Mouse (Mus musculus): ENCODE data around the gene Gng7. TPM values are rescaled to one million over a fixed set of nuclear protein-coding genes. Genes with fewer than 3 reads are reported as not detected.
A peak's percentile ranks its signal among the peaks of the same experiment; 100 is the strongest.
"Not testable (repeated sequence)": the region's sequence is repeated elsewhere in the genome, so short reads cannot be mapped to it uniquely, and the experiment has no call there.

Gene Gng7
- polyA plus RNA-seq, 1 experiment from 2014 or later, result 7.2 TPM

DNA sequence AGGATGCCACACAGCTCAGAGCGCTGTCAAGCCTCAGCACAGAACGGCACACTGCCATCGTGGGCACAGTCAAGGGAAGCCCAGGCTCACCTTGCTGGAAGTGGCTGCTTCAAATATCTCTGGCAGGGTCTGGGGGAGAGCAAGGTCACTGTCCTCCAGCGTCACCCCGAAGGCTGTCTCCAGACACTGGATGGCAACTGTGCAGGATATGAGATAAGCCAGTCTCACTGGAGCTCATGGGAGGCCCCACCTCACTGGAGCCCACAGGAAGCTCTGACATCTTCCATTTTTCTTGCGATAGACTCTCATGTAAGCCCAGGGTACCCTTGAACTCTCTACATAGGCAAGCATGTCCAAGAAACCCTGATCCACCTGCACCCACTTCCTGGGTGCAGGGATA, 36.4 kb upstream of the Gng7 start:
- in situ Hi-C loops (cut with MboI; ENCODE audit: low pct_unique_long_range_greater_than_20kb), result no loop called here
- ChIA-PET POLR2A (no interaction called here), CTCF (interaction anchor here (1.0 to 1.1 kb wide), 3 partner anchors 10 to 123 kb away, joined by 3 to 8 read pairs (median 3); no protein-coding TSS in a partner anchor)
- no peaks in the 10 kb centered on the region for H3K27me3 ChIP-seq
- ATAC-seq (no peak), DNase-seq (ENCODE audit: low read depth, low spot score) (no peak)
- no peak for TF ChIP-seq CTCF (IDR thresholded peaks at IDR 0.05)

DNA sequence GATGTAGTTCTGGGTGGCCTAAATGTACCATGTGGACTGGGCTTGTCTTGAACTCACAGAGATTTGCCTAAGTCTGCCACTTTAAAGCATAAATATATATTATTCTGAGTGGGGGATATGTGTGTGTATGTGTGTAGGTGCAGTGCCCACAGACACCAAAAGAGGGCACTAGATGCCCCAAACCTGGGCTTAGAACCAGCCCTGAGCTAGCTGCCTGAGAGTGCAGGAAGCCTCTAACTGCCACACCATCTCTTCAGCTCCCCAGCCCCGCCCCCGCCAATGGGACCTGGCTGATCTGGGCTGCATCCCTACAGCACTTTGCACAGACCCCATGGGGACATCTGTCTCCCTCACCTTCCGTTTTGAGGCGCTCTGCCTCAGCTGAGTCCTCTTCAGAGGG, 35.9 kb upstream of the Gng7 start:
- H3K27me3 ChIP-seq, result no peaks in the 10 kb centered on the region
- ATAC-seq, result no peak
- no peak for DNase-seq (ENCODE audit: low read depth, low spot score)
- POLR2A ChIA-PET, result no interaction called here
- no peak for TF ChIP-seq CTCF (IDR thresholded peaks at IDR 0.05)
- in situ Hi-C loops (cut with MboI; ENCODE audit: low pct_unique_long_range_greater_than_20kb), result no loop called here
- CTCF ChIA-PET, result interaction anchor here (0.7 to 1.2 kb wide), 5 partner anchors 9 to 124 kb away, joined by 3 to 8 read pairs (median 3); no protein-coding TSS in a partner anchor

DNA sequence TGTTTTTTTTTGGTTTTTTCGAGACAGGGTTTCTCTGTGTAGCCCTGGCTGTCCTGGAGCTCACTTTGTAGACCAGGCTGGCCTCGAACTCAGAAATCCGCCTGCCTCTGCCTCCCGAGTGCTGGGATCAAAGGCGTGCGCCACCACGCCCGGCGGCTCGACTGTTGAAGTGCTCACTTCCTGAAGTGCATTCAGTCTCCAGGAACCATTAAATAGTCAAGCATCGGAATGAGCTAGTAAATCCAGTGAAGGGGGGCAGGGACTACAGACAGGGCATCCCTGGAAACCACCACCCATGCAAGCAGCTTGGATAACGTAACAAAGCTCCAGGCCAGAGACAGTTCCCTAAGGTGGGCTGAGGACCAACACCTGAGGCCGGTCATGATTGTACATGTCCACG, 30.5 kb upstream of the Gng7 start:
- CTCF ChIA-PET, result interaction anchor here (1.2 kb wide), 1 partner anchor 50 kb away, joined by 3 read pairs; no protein-coding TSS in a partner anchor
- ATAC-seq; POLR2A ChIA-PET; H3K27me3 ChIP-seq; in situ Hi-C loops (cut with MboI; ENCODE audit: low pct_unique_long_range_greater_than_20kb); DNase-seq (ENCODE audit: low read depth, low spot score): not testable (repeated sequence)

DNA sequence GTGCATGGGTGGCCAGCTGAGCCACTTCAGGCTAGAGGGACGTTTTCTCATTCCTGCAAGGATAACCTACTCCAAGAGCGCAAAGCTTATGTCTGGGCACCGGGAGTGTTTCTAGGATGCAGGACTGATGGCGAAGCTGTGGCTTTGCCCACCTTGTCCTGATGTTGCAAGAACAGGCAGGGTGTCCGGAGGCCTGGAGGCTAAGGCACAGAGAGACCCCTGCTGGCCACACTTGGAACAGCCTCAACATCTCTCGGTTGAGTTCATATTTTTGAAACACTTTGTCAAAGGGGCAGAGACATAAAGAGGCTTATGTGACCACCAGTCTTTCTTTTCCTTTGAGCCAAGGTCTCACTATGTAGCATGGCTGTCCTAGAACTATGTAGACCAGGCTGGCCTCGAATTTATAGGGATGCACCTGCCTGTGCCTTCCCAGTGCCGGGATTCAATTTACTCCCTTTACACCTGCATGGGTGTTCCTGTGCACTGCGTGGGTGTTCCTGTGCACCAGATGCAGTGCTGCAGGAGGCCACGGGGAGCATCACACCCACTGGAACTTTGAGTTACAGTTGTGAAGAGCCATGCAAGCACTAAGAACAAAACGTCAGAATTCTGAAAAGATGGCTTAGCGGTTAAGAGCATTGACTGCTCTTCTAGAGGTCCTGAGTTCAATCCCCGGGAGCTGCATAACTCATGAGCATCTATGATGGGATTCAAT, 26.9 kb upstream of the Gng7 start:
- TF ChIP-seq CTCF (IDR thresholded peaks at IDR 0.05), result no peak
- CTCF ChIA-PET, result interaction anchor here (0.8 to 2.1 kb wide), 14 partner anchors 8 to 223 kb away, joined by 3 to 7 read pairs (median 4); partner anchors contain the start of gene Diras1
- no peak for DNase-seq (ENCODE audit: low read depth, low spot score)
- no peak for ATAC-seq
- in situ Hi-C loops (cut with MboI; ENCODE audit: low pct_unique_long_range_greater_than_20kb), result no loop called here
- POLR2A ChIA-PET, result interaction anchor here (0.5 to 1.2 kb wide), 3 partner anchors 8 to 319 kb away, joined by 3 to 7 read pairs (median 4); no protein-coding TSS in a partner anchor
- no peaks in the 10 kb centered on the region for H3K27me3 ChIP-seq

DNA sequence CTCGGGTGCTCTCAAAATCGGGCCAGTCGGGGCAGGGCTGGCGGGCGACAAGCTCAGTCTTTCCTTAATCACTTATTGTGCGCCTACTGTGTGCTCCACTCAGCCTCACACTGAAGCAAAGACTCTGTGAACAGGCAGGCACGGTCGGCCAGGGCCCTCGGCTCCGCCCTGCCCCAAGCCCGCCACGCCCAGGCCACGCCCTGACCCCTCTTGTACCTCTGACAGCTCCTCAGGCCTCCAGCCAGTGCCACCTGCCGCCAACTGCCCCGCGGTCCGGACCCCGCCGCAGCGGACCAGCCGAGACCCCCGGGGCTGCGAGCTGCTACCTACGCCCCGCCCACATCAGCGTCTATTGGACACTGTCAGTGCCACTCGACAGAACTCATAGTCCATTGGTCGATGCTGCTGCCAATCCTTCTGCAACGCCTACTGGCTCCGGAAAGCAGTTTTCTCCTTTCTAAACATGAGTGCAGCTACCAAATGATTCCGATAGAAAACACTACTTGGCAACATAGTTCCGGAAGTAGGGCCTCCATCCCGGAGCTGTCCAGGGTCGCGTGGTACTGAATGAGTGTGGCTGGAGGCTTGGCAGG, 22.3 kb upstream of the Gng7 start, which contains the start of gene Slc39a3:
Gene Slc39a3 (minus strand): TSS at position 439 of the 593 bp plus-strand sequence.
- CTCF ChIA-PET, result interaction anchor here (1.5 to 1.6 kb wide), 2 partner anchors 22 to 38 kb away, joined by 3 to 10 read pairs; partner anchors contain the start of gene Gng7
- POLR2A ChIA-PET, result interaction anchor here (0.9 to 1.2 kb wide), 2 partner anchors 39 to 87 kb away, joined by 3 read pairs; no protein-coding TSS in a partner anchor
- in situ Hi-C loops (cut with MboI; ENCODE audit: low pct_unique_long_range_greater_than_20kb), result loop anchor here (5.0 kb wide), 1 partner anchor 40 kb away; no protein-coding TSS in a partner anchor
- ATAC-seq (peak; percentile 88), DNase-seq (ENCODE audit: low read depth, low spot score) (peak; percentile 97)
- H3K27me3 ChIP-seq, result no peaks in the 10 kb centered on the region
- no peak for TF ChIP-seq CTCF (IDR thresholded peaks at IDR 0.05)

DNA sequence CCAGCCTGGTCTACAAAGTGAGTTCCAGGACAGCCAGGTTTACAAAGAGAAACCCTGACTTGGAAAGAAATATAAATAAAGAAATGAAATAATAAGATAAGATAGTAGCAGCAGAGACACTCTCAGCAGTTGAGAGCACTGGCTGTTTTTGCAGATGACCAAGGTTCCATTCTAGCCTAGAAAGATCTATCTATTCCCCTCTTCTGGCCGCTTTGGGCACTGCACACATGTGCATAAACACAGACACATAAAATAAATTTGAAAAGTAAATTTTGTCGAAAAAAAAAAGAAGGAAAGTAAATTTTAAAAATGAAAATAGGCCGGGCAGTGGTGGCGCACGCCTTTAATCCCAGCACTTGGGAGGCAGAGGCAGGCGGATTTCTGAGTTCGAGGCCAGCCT, 21.5 kb upstream of the Gng7 start:
- H3K27me3 ChIP-seq, result no peaks in the 10 kb centered on the region
- TF ChIP-seq CTCF (IDR thresholded peaks at IDR 0.05), result no peak
- ChIA-PET CTCF (no interaction called here), POLR2A (no interaction called here)
- no peak for ATAC-seq
- in situ Hi-C loops (cut with MboI; ENCODE audit: low pct_unique_long_range_greater_than_20kb), result loop anchor here (5.0 kb wide), 1 partner anchor 39 kb away; no protein-coding TSS in a partner anchor
- DNase-seq (ENCODE audit: low read depth, low spot score), result no peak

DNA sequence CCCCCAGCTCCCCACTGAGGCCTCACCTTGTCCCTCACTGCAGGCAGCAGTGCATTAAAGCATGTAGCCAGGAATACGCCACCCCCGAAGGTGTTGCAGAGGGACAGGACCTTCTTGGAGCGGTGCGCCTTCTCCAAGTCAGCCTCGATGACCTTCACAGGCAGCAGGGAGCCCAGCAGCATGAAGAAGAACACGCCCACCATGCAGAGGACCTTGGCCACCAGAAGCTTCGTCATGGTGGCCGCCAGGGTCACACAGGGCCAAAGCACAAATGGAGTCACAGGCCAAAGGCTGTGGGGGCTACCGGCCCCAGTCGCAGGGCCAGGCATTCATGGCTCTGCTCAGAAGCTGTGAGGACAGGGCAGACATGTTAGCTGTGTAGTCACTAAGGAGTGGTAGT, 18.8 kb upstream of the Gng7 start:
- ATAC-seq (no peak), DNase-seq (ENCODE audit: low read depth, low spot score) (no peak)
- in situ Hi-C loops (cut with MboI; ENCODE audit: low pct_unique_long_range_greater_than_20kb), result no loop called here
- no peaks in the 10 kb centered on the region for H3K27me3 ChIP-seq
- TF ChIP-seq CTCF (IDR thresholded peaks at IDR 0.05), result no peak
- CTCF ChIA-PET, result no interaction called here
- POLR2A ChIA-PET, result no interaction called here

DNA sequence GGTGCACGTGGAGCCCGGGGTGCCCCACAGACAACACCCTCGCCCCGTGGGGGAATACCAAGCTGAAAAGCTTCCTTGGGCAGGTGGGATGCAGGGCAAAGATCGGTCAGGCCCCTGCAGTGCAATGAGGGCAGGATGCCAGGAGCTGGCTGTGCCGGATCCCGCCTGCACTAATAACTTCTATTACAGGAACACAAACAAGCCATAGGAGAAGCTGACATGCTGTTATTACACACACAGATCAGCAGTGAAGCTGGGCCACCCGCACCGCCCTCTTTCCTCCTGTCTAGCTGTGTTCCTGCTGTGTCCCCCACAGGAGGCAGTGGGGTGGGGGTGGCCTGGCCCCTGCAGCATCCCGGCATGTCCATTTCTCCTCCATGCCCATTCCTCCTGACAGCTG, 14.3 kb upstream of the Gng7 start:
- ChIA-PET CTCF (interaction anchor here (1.8 kb wide), 1 partner anchor 12 kb away, joined by 5 read pairs; no protein-coding TSS in a partner anchor), POLR2A (no interaction called here)
- no peaks in the 10 kb centered on the region for H3K27me3 ChIP-seq
- TF ChIP-seq CTCF (IDR thresholded peaks at IDR 0.05), result no peak
- in situ Hi-C loops (cut with MboI; ENCODE audit: low pct_unique_long_range_greater_than_20kb), result no loop called here
- DNase-seq (ENCODE audit: low read depth, low spot score) (no peak), ATAC-seq (no peak)

DNA sequence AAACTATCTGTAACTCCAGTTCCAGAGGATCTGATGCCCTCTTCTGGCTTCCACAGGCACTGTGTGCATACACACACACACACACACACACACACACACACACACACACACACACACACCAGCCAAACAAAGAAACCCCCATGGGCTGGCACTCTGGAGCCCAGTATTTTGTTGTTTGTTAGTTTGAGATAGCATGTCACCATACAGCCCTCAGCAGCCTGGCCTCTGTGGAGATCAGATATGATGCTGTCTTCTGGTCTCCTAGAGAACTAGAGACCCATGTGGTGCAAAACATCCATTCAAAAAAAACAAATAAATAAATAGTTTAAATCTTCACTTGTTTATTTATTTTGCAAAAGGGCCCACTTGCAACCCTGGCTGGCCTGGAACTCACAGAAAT, 13.5 kb upstream of the Gng7 start:
- TF ChIP-seq CTCF (IDR thresholded peaks at IDR 0.05), result no peak
- CTCF ChIA-PET, result no interaction called here
- POLR2A ChIA-PET, result no interaction called here
- H3K27me3 ChIP-seq, result no peaks in the 10 kb centered on the region
- no peak for DNase-seq (ENCODE audit: low read depth, low spot score)
- no peak for ATAC-seq
- in situ Hi-C loops (cut with MboI; ENCODE audit: low pct_unique_long_range_greater_than_20kb), result no loop called here

DNA sequence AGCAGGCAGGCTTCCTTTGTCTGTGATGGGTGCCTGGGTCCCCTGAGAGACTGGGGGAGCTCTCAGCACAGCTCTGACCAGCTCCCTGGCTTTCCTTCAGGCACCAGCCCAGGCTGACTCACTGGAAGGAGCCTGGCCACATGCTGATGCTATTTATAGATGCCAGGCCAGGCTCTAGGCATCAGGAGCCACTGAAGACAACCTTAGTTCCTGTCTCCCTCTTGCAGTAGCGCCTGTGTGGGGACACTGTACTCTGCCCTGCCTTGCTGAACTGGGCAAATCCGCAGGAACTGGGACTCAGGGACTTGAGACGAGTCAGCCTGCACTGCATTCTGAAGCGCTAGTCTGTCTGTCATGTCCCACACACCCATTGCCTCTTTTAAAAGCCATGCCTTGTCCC, 12.6 kb upstream of the Gng7 start:
- peak; percentile 87 for ATAC-seq
- in situ Hi-C loops (cut with MboI; ENCODE audit: low pct_unique_long_range_greater_than_20kb), result no loop called here
- ChIA-PET POLR2A (no interaction called here), CTCF (interaction anchor here (0.6 to 2.1 kb wide), 3 partner anchors 10 to 27 kb away, joined by 3 to 14 read pairs (median 5); no protein-coding TSS in a partner anchor)
- H3K27me3 ChIP-seq, result peaks cover 3% of the 10 kb centered on the region
- no peak for TF ChIP-seq CTCF (IDR thresholded peaks at IDR 0.05)
- no peak for DNase-seq (ENCODE audit: low read depth, low spot score)

DNA sequence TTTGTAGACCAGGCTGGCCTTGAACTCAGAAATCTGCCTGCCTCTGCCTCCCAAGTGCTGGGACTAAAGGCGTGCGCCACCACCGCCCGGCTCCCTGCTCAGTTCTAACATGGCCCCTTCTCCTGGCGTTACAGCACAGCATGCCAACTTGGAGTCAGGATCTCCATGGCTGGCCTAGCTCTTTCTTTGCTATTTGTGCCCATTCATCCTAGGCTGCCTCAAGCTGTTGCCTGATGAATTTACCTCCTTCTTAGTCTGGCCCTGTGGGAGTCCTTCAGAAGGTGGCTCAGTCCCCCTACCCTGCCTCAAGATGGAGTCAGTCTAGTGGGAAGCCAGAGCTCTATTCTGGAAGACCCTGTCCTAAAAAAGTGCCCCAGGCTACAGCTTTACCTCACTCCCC, 12.1 kb upstream of the Gng7 start:
- in situ Hi-C loops (cut with MboI; ENCODE audit: low pct_unique_long_range_greater_than_20kb), result no loop called here
- DNase-seq (ENCODE audit: low read depth, low spot score) (no peak), ATAC-seq (peak; percentile 8)
- TF ChIP-seq CTCF (IDR thresholded peaks at IDR 0.05), result no peak
- CTCF ChIA-PET, result interaction anchor here (0.6 to 2.1 kb wide), 3 partner anchors 10 to 27 kb away, joined by 3 to 14 read pairs (median 5); no protein-coding TSS in a partner anchor
- POLR2A ChIA-PET, result no interaction called here
- H3K27me3 ChIP-seq, result peaks cover 5% of the 10 kb centered on the region
